Mouse (Mus musculus): ENCODE results near the gene Ubtd2.

Gene Ubtd2

GRCm38 (mm10) chr11:32554141-32555091 is 99.2 kb downstream of the Ubtd2 start:
- no peaks in the 10 kb centered on the region for H3K27me3 ChIP-seq (ENCODE audit: insufficient read depth, low read length)

GRCm38 (mm10) chr11:32555103-32555689 is 100.0 kb downstream of the Ubtd2 start:
- peaks cover 19% of the 10 kb centered on the region for H3K36me3 ChIP-seq (ENCODE audit: insufficient read depth, low read length)
- no peaks in the 10 kb centered on the region for H3K27me3 ChIP-seq (ENCODE audit: insufficient read depth, low read length)
- TF ChIP-seq CTCF (conservative IDR thresholded peaks at IDR 0.05; ENCODE audit: low read length) (no peak), POU5F1 (IDR thresholded peaks at IDR 0.05; ENCODE audit: borderline replicate concordance, low read length) (no peak), NANOG (IDR thresholded peaks at IDR 0.05; ENCODE audit: borderline replicate concordance, low read length) (no peak)
- H3K9me3 ChIP-seq (ENCODE audit: low read length), result no peaks in the 10 kb centered on the region
- H3K4me3 ChIP-seq (replicated peaks; ENCODE audit: low read length), result no peak overlapping the region
- H3K4me1 ChIP-seq (replicated peaks; ENCODE audit: low read depth, low read length), result peaks cover 54% of the 10 kb centered on the region

More at GRCm38 (mm10) chr11:32554141-32555091, 99.2 kb downstream of the Ubtd2 start:
- H3K4me1 ChIP-seq (replicated peaks; ENCODE audit: low read depth, low read length), result peaks cover 55% of the 10 kb centered on the region
- H3K4me3 ChIP-seq (replicated peaks; ENCODE audit: low read length), result no peak overlapping the region
- peaks cover 22% of the 10 kb centered on the region for H3K36me3 ChIP-seq (ENCODE audit: insufficient read depth, low read length)
- no peaks in the 10 kb centered on the region for H3K9me3 ChIP-seq (ENCODE audit: low read length)
- TF ChIP-seq NANOG (IDR thresholded peaks at IDR 0.05; ENCODE audit: borderline replicate concordance, low read length) (no peak), CTCF (conservative IDR thresholded peaks at IDR 0.05; ENCODE audit: low read length) (no peak), POU5F1 (IDR thresholded peaks at IDR 0.05; ENCODE audit: borderline replicate concordance, low read length) (no peak)

GRCm38 (mm10) chr11:32556333-32556990 is 101.3 kb downstream of the Ubtd2 start:
- no peak overlapping the region for H3K4me3 ChIP-seq (replicated peaks; ENCODE audit: low read length)
- H3K27me3 ChIP-seq (ENCODE audit: insufficient read depth, low read length), result no peaks in the 10 kb centered on the region
- TF ChIP-seq CTCF (conservative IDR thresholded peaks at IDR 0.05; ENCODE audit: low read length) (no peak), NANOG (IDR thresholded peaks at IDR 0.05; ENCODE audit: borderline replicate concordance, low read length) (no peak), POU5F1 (IDR thresholded peaks at IDR 0.05; ENCODE audit: borderline replicate concordance, low read length) (no peak)
- H3K9me3 ChIP-seq (ENCODE audit: low read length), result no peaks in the 10 kb centered on the region
- peaks cover 42% of the 10 kb centered on the region for H3K4me1 ChIP-seq (replicated peaks; ENCODE audit: low read depth, low read length)
- peaks cover 13% of the 10 kb centered on the region; the same call in 1 of the 2 replicates for H3K36me3 ChIP-seq (ENCODE audit: insufficient read depth, low read length)

- H3K4me3 ChIP-seq (replicated peaks; ENCODE audit: low read length), result no peak overlapping the region
- TF ChIP-seq CTCF (conservative IDR thresholded peaks at IDR 0.05; ENCODE audit: low read length), result no peak
- TF ChIP-seq POU5F1 (IDR thresholded peaks at IDR 0.05; ENCODE audit: borderline replicate concordance, low read length), result no peak
- TF ChIP-seq NANOG (IDR thresholded peaks at IDR 0.05; ENCODE audit: borderline replicate concordance, low read length), result no peak
- H3K9me3 ChIP-seq (ENCODE audit: low read length), result no peaks in the 10 kb centered on the region
- peaks cover 18% of the 10 kb centered on the region; the same call in 1 of the 2 replicates for H3K36me3 ChIP-seq (ENCODE audit: insufficient read depth, low read length)
- H3K27me3 ChIP-seq (ENCODE audit: insufficient read depth, low read length), result no peaks in the 10 kb centered on the region
- peaks cover 31% of the 10 kb centered on the region for H3K4me1 ChIP-seq (replicated peaks; ENCODE audit: low read depth, low read length)
Measured at GRCm38 (mm10) chr11:32558026-32558425, 102.9 kb downstream of the Ubtd2 start.

- no peak for TF ChIP-seq NANOG (IDR thresholded peaks at IDR 0.05; ENCODE audit: borderline replicate concordance, low read length)
- no peak for TF ChIP-seq POU5F1 (IDR thresholded peaks at IDR 0.05; ENCODE audit: borderline replicate concordance, low read length)
- TF ChIP-seq CTCF (conservative IDR thresholded peaks at IDR 0.05; ENCODE audit: low read length), result no peak
- H3K36me3 ChIP-seq (ENCODE audit: insufficient read depth, low read length), result peaks cover 18% of the 10 kb centered on the region; the same call in 1 of the 2 replicates
- H3K4me3 ChIP-seq (replicated peaks; ENCODE audit: low read length), result no peak overlapping the region
- no peaks in the 10 kb centered on the region for H3K27me3 ChIP-seq (ENCODE audit: insufficient read depth, low read length)
- peaks cover 31% of the 10 kb centered on the region for H3K4me1 ChIP-seq (replicated peaks; ENCODE audit: low read depth, low read length)
- no peaks in the 10 kb centered on the region for H3K9me3 ChIP-seq (ENCODE audit: low read length)
Measured at GRCm38 (mm10) chr11:32558677-32559076, 103.5 kb downstream of the Ubtd2 start.

- Histone ChIP-seq H3K4me3 (replicated peaks; ENCODE audit: low read length) (no peak overlapping the region), H3K4me1 (replicated peaks; ENCODE audit: low read depth, low read length) (peaks cover 31% of the 10 kb centered on the region), H3K27me3 (ENCODE audit: insufficient read depth, low read length) (no peaks in the 10 kb centered on the region), H3K9me3 (ENCODE audit: low read length) (no peaks in the 10 kb centered on the region), H3K36me3 (ENCODE audit: insufficient read depth, low read length) (peaks cover 15% of the 10 kb centered on the region; the same call in 1 of the 2 replicates)
- TF ChIP-seq NANOG (IDR thresholded peaks at IDR 0.05; ENCODE audit: borderline replicate concordance, low read length) (no peak), CTCF (conservative IDR thresholded peaks at IDR 0.05; ENCODE audit: low read length) (no peak), POU5F1 (IDR thresholded peaks at IDR 0.05; ENCODE audit: borderline replicate concordance, low read length) (no peak)
Measured at GRCm38 (mm10) chr11:32560015-32560770, 105.0 kb downstream of the Ubtd2 start.

GRCm38 (mm10) chr11:32561465-32562355 is 106.5 kb downstream of the Ubtd2 start:
- Histone ChIP-seq H3K4me3 (replicated peaks; ENCODE audit: low read length) (no peak overlapping the region), H3K27me3 (ENCODE audit: insufficient read depth, low read length) (no peaks in the 10 kb centered on the region), H3K4me1 (replicated peaks; ENCODE audit: low read depth, low read length) (peaks cover 33% of the 10 kb centered on the region), H3K9me3 (ENCODE audit: low read length) (no peaks in the 10 kb centered on the region), H3K36me3 (ENCODE audit: insufficient read depth, low read length) (peaks cover 10% of the 10 kb centered on the region; the same call in 1 of the 2 replicates)
- TF ChIP-seq POU5F1 (IDR thresholded peaks at IDR 0.05; ENCODE audit: borderline replicate concordance, low read length), result no peak
- no peak for TF ChIP-seq NANOG (IDR thresholded peaks at IDR 0.05; ENCODE audit: borderline replicate concordance, low read length)
- TF ChIP-seq CTCF (conservative IDR thresholded peaks at IDR 0.05; ENCODE audit: low read length), result no peak
